Mouse (Mus musculus) adrenal gland, postnatal 25 days (tissue): Measurements from ENCODE around the gene Samd13. TPM values are rescaled to one million over a fixed set of nuclear protein-coding genes. Genes with fewer than 3 reads are reported as not detected.
A peak's percentile ranks its signal among the peaks of the same experiment; 100 is the strongest.

Experiments
- DNase-seq: peaks from one replicate; pipeline ENCODE4 v3.0.0; 2021; ENCODE audit warnings: mixed read lengths
- long read RNA-seq: library from polyadenylated mRNA; stranded (forward); transcript quantifications from one replicate; pipeline ENCODE4 v2.0.0, GENCODE M21; 2021
- total RNA-seq: library from RNA; stranded (reverse); gene quantifications from 2 replicates; pipeline ENCODE4 v1.2.3, GENCODE M21; 2021

Gene Samd13
- 0.82 TPM in 1 of 2 replicates, not detected in the other for total RNA-seq
- long read RNA-seq = 0 reads

DNA sequence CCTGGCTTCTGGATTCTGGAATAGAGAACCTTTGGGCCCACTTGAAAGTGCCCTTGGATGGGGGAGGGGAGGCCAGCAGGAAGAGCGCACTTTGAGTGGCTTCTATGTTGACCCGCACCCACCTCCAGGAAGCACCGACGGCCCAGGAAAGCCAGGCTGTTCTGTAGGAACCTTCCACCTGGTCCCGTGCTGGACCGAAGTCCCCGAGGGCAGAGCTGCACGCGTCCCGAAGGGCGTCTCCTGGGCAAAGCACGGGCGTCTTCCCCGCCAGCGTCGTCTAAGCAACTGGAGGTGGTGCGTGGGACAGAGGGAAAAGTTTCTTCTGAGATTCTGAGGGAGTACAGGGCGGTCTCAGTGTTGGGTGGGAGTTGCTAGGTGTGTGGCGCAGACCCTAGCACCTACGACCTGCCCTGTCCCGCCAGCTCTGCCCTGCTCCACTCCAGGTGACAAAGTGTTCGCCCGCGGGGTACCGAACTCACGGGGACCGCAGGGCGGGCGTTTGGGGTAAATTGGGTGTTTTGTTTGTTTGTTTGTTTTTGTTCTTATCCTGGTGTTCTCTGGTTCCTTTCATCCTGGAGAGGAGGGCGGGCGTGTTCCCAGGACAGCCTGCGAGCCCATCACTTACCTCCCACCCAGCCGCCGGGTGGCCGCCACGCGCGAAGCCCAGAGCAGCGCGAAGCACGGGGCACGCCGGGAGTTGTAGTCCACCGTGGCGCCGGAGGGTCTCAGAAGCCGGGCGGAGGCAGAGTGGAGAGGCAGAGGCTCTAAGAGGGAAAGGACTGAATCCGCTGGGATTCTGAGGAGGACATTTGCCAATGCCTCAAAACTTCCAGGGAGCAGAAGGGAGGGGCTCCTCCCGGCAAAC is at the start of gene Samd13:
TSS of gene Samd13 (minus strand) at position 782 of the 865 bp plus-strand sequence.
- peak; percentile 58 for DNase-seq

DNA sequence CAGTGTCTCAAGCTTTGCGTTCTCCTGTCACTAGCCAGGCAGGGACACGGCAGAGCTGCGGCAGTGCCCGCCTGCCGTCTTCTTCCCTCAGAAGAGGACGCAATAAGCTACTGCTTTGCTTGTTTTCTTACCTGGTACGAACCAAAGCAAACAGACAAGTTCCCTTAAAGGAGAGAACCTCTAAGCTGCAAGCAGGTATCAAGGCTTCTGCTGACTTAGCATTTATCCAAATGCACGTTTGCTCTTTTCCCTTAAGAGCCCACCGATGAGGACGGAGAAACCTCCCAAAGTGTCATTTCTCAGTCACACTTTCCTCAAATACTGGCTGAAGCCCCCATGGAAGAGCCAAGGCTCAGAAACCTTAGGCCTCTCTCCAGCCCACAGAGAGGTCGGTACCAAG is 46.1 kb upstream of the Samd13 start:
- no peak for DNase-seq

DNA sequence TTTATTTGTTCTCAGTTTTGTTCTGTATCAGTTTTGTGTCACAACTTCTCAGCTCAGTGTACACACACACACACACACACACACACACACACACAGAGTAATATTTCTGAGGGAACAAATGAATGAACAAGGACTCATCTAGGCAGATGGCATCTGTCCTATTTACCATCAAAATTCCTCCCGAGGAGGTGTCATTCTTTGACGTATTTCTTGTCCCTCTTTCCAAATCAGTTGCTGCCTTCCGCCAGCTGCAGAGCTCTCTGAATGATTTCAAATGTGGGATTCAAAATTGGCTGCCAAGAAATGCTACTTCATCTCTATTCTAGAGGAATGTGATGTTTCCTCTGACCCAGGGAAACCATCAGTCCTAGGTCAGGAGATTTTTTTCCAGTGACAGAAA is 37.6 kb upstream of the Samd13 start:
- DNase-seq = no peak

DNA sequence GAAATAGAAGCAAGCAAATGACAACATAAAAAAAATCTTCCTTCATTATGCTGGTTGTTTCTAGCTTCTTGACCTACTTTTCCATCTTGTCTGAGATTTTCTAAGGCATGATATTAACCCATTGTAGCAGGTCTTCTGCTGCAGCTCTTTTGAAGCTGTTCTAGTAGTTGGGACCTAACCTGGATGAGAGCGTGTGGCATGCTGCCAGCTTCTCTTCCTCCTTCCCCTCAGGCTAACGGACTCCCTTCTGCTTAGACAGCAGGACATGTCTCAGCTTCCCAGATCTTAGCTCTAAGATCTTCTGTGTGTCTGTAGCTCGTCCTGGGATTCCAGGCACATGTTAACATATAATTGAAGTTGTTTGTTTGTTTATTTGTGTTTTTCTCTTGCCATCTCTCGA is 34.3 kb upstream of the Samd13 start:
- DNase-seq = no peak

DNA sequence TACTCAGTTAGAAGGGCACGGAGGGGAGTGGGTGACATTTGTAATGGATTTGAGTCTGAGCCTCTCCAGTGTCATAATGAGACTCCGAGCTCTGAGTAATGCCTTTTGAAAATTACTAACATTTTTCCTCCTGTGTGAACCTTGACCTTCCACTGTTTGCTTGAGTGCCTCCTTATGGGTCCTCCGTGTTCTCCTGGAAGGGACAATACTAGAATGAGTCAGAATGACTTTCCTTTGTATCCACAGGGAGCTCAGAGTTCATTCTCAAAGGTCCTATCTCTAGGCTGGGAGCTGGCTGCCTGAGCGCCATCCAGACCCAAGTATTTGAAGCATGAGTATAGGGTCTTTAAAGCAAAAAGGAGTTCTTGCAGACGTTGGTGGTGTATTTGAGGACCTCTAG is 32.9 kb upstream of the Samd13 start:
- no peak for DNase-seq

DNA sequence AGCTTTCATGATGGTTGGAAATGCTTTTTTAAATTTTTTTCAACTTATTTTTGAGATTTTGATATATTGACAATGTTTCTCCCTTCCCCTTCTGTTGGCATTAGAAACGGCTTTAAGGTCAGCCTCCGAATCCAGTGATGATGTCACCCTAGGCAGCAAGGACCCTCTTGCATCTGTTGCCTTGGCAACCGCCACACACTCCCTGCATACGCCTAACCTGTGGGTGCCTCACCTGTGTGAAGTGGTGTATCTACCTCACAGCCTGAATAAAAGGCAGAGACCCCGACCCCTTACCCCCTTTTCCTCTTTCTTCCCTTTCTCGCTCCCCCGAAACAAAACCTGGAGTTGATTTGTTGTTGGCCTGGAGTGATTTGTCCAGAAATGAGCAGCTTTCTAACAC is 26.9 kb upstream of the Samd13 start:
- no peak for DNase-seq

DNA sequence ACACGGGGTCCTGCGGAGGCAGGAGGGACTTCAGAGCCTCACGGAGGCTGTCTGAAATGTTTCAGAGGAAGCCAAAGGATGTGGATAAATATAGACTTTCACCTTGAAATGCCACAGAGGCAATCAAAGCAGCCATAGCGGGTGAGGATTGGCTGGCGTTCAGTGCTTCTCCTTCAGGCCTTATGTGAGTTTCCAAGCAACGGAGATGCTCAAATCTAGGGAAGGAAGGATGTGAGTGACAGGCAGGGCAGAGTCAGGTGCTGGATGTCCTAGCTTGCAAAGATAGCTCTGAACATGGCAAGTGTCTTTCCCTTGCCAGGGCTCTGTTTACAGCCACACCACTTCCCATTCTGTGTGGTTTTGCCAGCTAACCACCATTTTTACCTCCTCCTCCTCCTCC is 26.2 kb upstream of the Samd13 start:
- no peak for DNase-seq

DNA sequence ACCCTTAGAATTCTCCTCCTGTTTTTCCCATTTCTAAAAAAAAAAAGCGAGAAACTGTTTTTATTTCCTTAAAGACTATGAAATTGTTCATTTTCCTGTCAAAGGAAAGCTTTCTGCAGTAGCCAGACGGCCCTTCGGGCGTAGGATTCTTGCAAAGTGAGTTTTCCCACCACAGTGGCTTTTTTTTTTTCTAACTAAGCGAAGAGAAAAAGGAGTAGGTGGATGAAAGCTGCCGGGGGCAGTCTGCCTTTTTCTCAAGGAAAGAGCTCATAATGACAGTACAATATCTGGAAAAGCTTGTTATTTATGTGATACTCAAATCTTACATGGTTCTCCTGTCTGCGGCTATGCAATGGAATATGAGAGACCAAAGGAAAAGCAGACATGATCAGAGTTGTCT is 25.7 kb upstream of the Samd13 start:
- no peak for DNase-seq

DNA sequence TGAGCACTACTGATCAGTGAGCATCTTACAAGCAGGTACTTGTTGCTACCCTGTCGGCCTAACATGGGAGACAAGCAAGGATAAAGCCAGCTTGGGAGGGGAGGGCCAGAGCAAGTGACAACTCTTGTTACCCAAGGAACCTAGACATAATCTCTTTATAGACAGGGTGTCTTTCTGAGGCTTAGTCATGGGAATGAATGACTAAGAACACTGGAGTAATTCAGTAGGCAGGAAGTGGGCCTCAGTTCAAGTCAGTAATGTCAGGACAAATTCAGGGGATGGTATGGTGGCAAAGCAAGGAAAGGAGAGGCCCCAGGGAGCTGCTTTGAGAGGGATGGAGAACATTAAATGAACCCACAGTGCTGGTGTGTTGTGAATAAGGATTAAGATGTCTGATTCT is 23.7 kb upstream of the Samd13 start:
- no peak for DNase-seq

DNA sequence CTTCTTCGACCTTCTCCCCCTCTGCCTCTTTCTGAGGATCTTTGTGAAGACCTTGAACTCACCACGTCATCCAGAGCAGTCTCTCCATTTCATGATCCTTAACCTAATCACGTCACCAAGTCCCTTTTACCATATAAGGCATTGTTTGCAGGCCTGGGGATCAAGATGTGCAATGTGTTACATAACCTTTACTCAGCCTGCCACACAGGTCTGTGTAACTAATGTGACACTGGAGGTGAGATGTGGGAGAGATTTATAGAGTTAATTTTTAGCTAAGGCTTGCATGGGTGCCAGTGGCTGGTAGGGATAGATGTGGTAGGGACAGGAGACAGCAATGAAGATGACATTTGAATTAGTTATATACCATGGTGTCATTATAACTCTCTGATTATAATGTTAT is 23.0 kb upstream of the Samd13 start:
- no peak for DNase-seq

DNA sequence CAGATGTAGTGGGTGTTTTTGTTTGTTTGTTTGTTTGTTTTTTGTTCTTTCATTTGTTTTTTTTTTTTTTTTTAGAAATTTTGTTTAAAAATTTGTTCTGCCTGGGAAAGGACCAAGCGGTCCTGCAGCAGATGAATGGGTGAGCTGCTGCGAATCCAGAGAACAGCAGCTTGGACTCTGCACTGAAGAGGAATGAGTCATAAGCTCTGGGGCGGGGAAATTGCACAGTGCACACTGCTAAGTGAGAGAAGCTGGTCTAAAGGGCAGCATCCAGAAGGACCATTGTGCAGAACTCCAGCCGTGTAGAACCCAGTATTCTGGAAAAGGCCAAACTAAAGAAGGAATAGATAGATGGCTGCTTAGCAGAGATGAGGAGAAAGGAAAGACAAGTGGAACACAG is 18.7 kb upstream of the Samd13 start:
- no peak for DNase-seq

DNA sequence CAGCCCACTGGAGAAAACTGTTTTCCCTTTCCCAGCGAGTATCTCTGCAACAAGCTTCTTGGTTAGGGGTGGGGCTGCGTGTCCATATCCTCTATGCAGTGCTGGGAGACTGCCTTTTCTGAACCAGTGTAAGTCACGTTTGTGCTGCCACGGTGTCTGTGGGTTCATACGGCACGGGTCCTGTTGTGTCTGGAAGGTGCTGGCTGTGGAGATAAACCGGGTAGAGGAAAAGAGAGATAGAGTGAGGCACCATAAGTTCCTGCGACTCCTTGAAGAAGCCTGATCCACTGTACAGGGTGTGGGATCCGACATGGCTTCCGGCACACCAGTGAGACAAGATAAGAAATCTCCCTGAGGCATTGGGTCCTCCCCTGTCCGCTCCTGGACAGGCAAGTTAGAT is 14.7 kb upstream of the Samd13 start:
- no peak for DNase-seq

DNA sequence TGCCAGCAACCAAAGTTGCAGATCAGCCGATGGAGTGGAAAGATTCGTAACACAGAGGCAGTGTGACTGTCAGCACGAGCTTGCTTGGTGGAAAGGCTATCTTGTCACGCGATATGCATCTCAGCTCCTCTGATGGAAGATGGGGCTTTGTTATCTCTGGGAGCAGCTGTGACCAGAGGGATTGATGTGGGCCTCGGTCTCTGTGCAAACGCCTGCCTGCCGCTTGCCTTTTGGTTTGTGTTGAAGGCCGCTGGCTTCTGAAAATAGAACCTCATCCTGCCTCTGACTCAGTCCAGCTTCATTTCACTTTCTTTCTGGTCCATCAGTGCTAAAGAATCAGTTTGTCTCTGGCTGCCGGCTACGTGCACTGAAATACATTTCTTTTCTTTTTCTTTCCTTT is 13.6 kb upstream of the Samd13 start:
- peak; percentile 38 for DNase-seq

DNA sequence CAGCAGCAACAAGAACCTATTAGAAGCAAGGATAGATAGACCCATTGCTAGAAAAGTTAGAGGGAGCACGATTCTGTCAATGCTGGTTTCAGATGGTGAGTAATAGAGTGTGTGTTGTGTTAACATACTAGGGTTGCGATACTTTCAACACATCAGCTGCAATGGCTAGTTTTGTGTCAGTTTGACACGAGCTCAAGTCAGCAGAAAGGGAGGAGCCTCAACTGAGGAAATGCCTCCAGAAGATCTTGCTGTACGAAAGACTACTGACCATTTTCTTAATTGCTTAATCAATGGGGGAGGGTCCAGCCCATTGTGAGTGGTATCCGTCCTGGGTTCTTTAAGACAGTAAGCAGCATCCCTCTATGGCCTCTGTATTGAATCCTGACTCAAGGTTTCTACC is 7.2 kb upstream of the Samd13 start:
- no peak for DNase-seq

DNA sequence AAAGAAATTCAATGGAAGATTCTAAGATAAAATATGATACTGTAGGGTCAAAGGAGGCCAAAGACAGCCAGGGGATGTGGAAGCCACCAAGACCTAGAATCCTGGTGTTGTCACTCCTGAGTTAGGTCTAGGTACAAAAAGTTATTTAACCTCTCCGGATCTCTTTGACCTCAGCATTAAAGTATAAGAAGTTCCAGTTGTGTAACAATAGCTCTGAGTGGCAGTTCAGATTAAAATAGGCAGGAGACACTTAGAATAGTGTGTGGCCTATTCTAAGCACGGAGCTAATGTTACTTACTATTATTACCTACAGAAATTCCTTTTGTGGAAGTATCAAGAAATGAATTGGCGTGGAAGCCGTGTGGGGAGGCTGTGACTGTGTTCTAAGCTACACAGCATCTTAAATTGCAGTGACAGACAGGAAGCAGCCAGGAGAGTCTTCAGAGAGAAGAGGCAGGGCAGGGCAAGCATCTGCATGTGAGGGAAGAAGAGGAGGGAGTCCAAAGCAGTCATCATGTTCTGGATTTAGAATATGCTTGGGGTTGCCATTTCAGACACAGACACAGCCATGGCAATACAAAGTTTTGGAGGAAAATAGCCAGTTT is 1.8 kb upstream of the Samd13 start:
- DNase-seq = no peak

DNA sequence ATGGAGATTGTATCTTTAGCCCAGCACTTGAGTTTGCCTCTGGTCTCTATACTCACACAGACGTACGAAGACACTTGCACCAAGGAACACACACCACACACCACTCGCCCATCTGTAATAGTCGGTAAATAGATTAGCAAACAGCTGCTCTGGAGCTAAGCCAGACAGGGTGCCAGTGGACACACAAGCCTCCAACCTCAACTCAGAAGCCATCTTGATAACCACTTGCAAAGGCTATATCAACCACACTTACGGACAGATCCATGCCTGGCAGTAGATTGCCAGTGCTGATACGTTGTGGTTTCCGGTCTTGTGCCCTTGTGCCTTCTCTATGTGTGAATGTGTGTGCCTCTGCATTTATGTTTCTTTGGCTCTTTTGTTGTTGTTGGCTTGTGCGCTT is 1.0 kb upstream of the Samd13 start:
- no peak for DNase-seq

DNA sequence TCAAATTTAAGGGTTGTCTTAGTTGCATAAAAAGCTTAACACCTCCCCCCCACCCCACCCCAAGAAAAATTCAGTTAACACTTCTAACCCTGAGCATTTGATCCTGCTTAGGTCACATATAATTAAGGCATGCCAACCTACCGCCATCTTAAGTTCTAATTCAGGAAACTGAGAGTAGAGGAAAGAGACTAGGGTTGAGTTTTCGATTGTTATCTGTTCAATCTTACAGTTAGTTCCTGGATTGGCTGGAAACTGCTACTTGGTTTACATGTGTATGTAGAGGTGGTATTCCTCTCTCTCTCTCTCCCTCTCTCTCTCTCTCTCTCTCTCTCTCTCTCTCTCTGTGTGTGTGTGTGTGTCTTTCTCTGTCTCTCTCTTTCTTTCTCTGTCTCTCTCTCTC is 2.3 kb downstream of the Samd13 start:
- no peak for DNase-seq

DNA sequence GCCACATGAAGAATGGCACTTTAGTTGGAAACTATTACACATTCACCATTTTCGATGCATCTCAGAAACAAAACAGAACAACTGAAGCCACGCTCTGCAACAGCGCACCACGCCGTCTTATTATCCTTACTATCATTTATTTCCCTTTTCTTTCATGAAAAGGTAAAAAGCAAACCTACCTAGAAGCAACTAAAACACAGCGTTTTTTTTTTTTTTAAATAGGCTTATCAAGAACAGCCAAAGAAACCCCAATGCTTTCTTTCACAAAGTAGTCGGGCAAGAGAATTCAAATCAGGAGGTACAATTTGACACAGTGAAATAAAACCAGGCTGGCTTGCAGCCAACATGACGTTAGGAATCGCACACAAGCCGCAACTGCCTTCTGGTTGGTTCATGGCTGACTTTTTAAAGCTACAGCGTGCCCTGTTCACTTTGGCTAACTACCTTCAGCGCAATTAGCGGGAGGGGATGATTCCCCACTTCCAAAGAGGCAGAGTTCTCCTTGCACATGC is 3.2 kb downstream of the Samd13 start:
- DNase-seq = peak; percentile 67

DNA sequence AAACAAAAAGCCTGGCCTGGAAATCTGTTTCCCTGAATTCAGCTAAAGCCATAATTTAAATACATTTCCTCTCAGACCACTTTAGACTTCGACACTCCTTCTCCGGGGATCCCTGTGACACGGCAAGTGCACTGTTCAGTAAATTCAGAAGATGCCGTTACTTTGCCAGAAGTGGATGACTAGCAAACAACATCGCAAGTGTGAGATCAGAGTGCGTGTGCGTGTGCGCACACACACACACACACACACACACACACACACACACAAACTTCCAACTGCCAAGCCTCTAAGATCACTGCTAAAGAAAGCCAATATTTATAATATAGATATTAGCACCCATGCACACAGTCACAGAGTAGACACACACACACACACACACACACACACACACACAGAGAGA is 3.7 kb downstream of the Samd13 start:
- DNase-seq = no peak

DNA sequence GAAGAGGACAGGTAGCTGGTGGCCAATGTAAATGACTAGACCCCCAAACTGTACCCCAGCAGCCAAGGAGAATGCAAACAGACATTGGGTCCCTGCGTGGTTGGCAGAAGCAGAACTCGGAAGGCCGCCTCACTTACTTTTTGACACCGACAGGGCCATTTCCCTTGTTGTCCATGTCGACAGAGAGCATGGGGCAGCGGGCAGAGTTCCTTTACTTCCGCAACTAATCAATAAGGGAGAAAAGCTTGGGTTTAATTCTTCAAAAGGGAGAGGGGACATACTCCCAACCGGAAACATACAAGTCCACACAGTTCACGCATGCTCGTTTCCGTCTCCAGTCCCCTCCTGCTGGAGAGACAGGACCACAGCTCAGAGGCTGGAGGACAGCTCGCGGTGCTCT is 4.8 kb downstream of the Samd13 start:
- no peak for DNase-seq

DNA sequence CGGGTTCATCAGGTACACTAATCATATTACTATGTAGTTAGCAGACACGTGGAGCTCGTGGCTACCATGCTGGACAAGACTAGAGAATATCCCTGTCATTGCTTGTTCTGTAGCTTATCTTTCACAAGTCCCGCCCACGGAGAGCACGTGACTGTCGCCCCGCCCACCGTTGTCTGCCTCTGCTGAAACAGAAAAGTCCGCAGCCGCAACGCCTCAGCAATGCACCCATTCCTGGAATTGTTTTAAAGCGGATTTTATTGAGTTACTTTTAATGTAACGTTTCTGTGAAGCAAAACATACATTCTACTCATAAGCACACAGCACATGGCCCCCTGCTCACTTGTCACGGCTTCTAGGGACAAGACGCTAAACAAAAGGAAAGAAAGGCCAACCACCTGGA is 5.7 kb downstream of the Samd13 start:
- no peak for DNase-seq

DNA sequence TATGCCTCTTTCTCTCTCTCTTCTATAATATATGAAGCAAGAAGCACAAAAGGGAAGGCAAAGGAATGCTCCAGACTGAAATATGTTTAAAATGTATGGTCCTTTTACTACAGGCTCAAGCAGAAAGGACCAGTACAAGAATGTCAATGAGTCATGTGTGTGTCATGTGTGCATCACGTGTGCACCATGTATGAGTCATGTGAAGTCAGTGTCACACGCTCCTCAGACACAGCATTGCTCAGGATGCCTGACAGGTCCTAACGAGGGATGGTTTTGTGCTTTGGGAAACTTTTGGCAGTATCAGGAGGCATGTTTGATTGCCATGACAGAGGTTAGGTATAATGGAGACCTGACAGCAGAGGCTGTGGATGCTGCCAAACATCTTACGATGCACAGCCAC is 9.2 kb downstream of the Samd13 start:
- DNase-seq = no peak

DNA sequence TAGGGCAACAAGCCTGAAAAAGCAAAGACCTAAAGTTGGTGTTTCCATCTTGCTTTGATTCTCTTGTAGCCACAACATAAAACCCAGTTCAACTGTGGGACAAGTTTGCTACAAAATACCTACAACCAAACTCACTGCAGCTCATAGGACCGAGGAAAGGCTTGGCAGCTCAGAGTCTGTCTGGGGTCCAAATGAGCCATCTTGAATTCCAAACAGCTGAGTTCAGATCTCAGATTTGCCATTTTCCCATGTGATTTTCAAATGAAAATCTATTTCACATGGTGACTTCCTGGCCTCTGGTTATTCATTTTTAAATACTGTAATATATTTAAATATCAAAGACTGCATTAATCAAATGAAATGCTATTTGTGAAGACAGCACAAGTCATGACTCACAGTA is 10.3 kb downstream of the Samd13 start:
- DNase-seq = no peak

DNA sequence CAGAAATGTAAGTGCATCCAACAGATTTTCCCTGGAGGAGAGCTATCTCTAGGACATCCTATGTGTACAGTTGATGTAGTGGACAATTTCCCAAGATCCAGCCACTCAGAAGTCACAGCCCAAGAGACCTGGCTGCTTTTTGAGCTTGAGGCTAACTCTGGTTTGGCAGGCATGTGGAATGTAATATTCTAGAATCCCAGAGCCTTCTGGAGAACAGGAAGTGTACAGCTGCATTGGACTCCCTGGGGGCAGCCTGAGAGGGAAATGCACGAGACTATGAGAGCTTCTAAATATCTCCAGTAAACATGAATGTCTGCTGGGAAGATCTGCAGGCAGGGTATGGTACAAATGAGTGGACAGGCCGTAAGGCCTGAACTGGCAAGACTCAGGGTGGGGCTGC is 14.3 kb downstream of the Samd13 start:
- DNase-seq = no peak
